Mouse (Mus musculus): ENCODE measurements at regions not wholly inside any gene's neighbourhood (a gene's known extent, or its start where the extent isn't known, plus 50 kb on each side); places are given as distances from the start of the nearest gene placed in this dataset.

GRCm38 (mm10) chr4:55941423-55941822 lies 409.2 kb upstream of the Klf4 start:
- 51% methylated on average over 1 of the region's 1 CpGs for WGBS
- Histone ChIP-seq H3K36me3 (ENCODE audit: control insufficient read depth, insufficient read depth, low read length) (no peaks in the 10 kb centered on the region), H3K9me3 (ENCODE audit: control insufficient read depth, low read length) (no peaks in the 10 kb centered on the region), H3K4me2 (ENCODE audit: low read length) (no peak overlapping the region), H3K27ac (replicated peaks in 1 of 2; ENCODE audit: control insufficient read depth in 1 of 2, insufficient read depth in 1 of 2, low read depth in 2 of 2, low read length in 2 of 2) (no peak overlapping the region), H3K9ac (ENCODE audit: low read length) (no peak overlapping the region), H3K4me1 (ENCODE audit: control insufficient read depth in 2 of 2, insufficient read depth in 2 of 2, low read length in 2 of 2) (no peaks in the 10 kb centered on the region), H3K4me3 (ENCODE audit: control insufficient read depth in 1 of 2, insufficient read depth in 1 of 2, low read depth in 1 of 2, low read length in 2 of 2) (no peak overlapping the region), H3K27me3 (ENCODE audit: control insufficient read depth, insufficient read depth, low read length) (no peaks in the 10 kb centered on the region)
- no peak for ATAC-seq (ENCODE audit: insufficient number of reproducible peaks, insufficient read depth, low FRiP score, low read depth)

- no peak overlapping the region for H3K9ac ChIP-seq (ENCODE audit: low read length)
- no peak overlapping the region for H3K27ac ChIP-seq (replicated peaks in 1 of 2; ENCODE audit: control insufficient read depth in 1 of 2, insufficient read depth in 1 of 2, low read depth in 2 of 2, low read length in 2 of 2)
- WGBS, result 55% methylated on average over 4 of the region's 4 CpGs
- ATAC-seq (ENCODE audit: insufficient number of reproducible peaks, insufficient read depth, low FRiP score, low read depth), result no peak
- H3K27me3 ChIP-seq (ENCODE audit: control insufficient read depth, insufficient read depth, low read length), result no peaks in the 10 kb centered on the region
- H3K4me2 ChIP-seq (ENCODE audit: low read length), result no peak overlapping the region
- no peaks in the 10 kb centered on the region for H3K36me3 ChIP-seq (ENCODE audit: control insufficient read depth, insufficient read depth, low read length)
- H3K9me3 ChIP-seq (ENCODE audit: control insufficient read depth, low read length), result no peaks in the 10 kb centered on the region
- H3K4me3 ChIP-seq (ENCODE audit: control insufficient read depth in 1 of 2, insufficient read depth in 1 of 2, low read depth in 1 of 2, low read length in 2 of 2), result no peak overlapping the region
- no peaks in the 10 kb centered on the region for H3K4me1 ChIP-seq (ENCODE audit: control insufficient read depth in 2 of 2, insufficient read depth in 2 of 2, low read length in 2 of 2)
Measured at GRCm38 (mm10) chr4:55938383-55938782, 406.1 kb upstream of the Klf4 start.

GRCm38 (mm10) chr4:55937833-55938232 lies 405.6 kb upstream of the Klf4 start:
- Histone ChIP-seq H3K9ac (ENCODE audit: low read length) (no peak overlapping the region), H3K4me3 (ENCODE audit: control insufficient read depth in 1 of 2, insufficient read depth in 1 of 2, low read depth in 1 of 2, low read length in 2 of 2) (no peak overlapping the region), H3K27me3 (ENCODE audit: control insufficient read depth, insufficient read depth, low read length) (no peaks in the 10 kb centered on the region), H3K36me3 (ENCODE audit: control insufficient read depth, insufficient read depth, low read length) (no peaks in the 10 kb centered on the region), H3K9me3 (ENCODE audit: control insufficient read depth, low read length) (no peaks in the 10 kb centered on the region), H3K27ac (replicated peaks in 1 of 2; ENCODE audit: control insufficient read depth in 1 of 2, insufficient read depth in 1 of 2, low read depth in 2 of 2, low read length in 2 of 2) (no peak overlapping the region), H3K4me2 (ENCODE audit: low read length) (no peak overlapping the region), H3K4me1 (ENCODE audit: control insufficient read depth in 2 of 2, insufficient read depth in 2 of 2, low read length in 2 of 2) (no peaks in the 10 kb centered on the region)
- WGBS, result 83% methylated on average over 1 of the region's 1 CpGs
- no peak for ATAC-seq (ENCODE audit: insufficient number of reproducible peaks, insufficient read depth, low FRiP score, low read depth)

GRCm38 (mm10) chr4:55929141-55929782 lies 397.0 kb upstream of the Klf4 start:
- H3K36me3 ChIP-seq (ENCODE audit: control insufficient read depth, insufficient read depth, low read length), result no peaks in the 10 kb centered on the region
- no peak overlapping the region for H3K27ac ChIP-seq (replicated peaks in 1 of 2; ENCODE audit: control insufficient read depth in 1 of 2, insufficient read depth in 1 of 2, low read depth in 2 of 2, low read length in 2 of 2)
- no peaks in the 10 kb centered on the region for H3K4me1 ChIP-seq (ENCODE audit: control insufficient read depth in 2 of 2, insufficient read depth in 2 of 2, low read length in 2 of 2)
- H3K9me3 ChIP-seq (ENCODE audit: control insufficient read depth, low read length), result no peaks in the 10 kb centered on the region
- no peak overlapping the region for H3K4me3 ChIP-seq (ENCODE audit: control insufficient read depth in 1 of 2, insufficient read depth in 1 of 2, low read depth in 1 of 2, low read length in 2 of 2)
- H3K9ac ChIP-seq (ENCODE audit: low read length), result no peak overlapping the region
- WGBS, result 64% methylated on average over 11 of the region's 11 CpGs
- no peaks in the 10 kb centered on the region for H3K27me3 ChIP-seq (ENCODE audit: control insufficient read depth, insufficient read depth, low read length)
- ATAC-seq (ENCODE audit: insufficient number of reproducible peaks, insufficient read depth, low FRiP score, low read depth), result no peak
- no peak overlapping the region for H3K4me2 ChIP-seq (ENCODE audit: low read length)

GRCm38 (mm10) chr4:55928670-55929069 lies 396.4 kb upstream of the Klf4 start:
- no peak for ATAC-seq (ENCODE audit: insufficient number of reproducible peaks, insufficient read depth, low FRiP score, low read depth)
- no peaks in the 10 kb centered on the region for H3K9me3 ChIP-seq (ENCODE audit: control insufficient read depth, low read length)
- 81% methylated on average over 11 of the region's 11 CpGs for WGBS
- H3K27ac ChIP-seq (replicated peaks in 1 of 2; ENCODE audit: control insufficient read depth in 1 of 2, insufficient read depth in 1 of 2, low read depth in 2 of 2, low read length in 2 of 2), result no peak overlapping the region
- no peak overlapping the region for H3K4me3 ChIP-seq (ENCODE audit: control insufficient read depth in 1 of 2, insufficient read depth in 1 of 2, low read depth in 1 of 2, low read length in 2 of 2)
- no peaks in the 10 kb centered on the region for H3K27me3 ChIP-seq (ENCODE audit: control insufficient read depth, insufficient read depth, low read length)
- H3K4me2 ChIP-seq (ENCODE audit: low read length), result no peak overlapping the region
- no peaks in the 10 kb centered on the region for H3K36me3 ChIP-seq (ENCODE audit: control insufficient read depth, insufficient read depth, low read length)
- H3K4me1 ChIP-seq (ENCODE audit: control insufficient read depth in 2 of 2, insufficient read depth in 2 of 2, low read length in 2 of 2), result no peaks in the 10 kb centered on the region
- H3K9ac ChIP-seq (ENCODE audit: low read length), result no peak overlapping the region

- H3K27me3 ChIP-seq (ENCODE audit: control insufficient read depth, insufficient read depth, low read length), result no peaks in the 10 kb centered on the region
- H3K4me2 ChIP-seq (ENCODE audit: low read length), result no peak overlapping the region
- no peak overlapping the region for H3K4me3 ChIP-seq (ENCODE audit: control insufficient read depth in 1 of 2, insufficient read depth in 1 of 2, low read depth in 1 of 2, low read length in 2 of 2)
- H3K9ac ChIP-seq (ENCODE audit: low read length), result no peak overlapping the region
- H3K9me3 ChIP-seq (ENCODE audit: control insufficient read depth, low read length), result no peaks in the 10 kb centered on the region
- no peak overlapping the region for H3K27ac ChIP-seq (replicated peaks in 1 of 2; ENCODE audit: control insufficient read depth in 1 of 2, insufficient read depth in 1 of 2, low read depth in 2 of 2, low read length in 2 of 2)
- no peak for ATAC-seq (ENCODE audit: insufficient number of reproducible peaks, insufficient read depth, low FRiP score, low read depth)
- no peaks in the 10 kb centered on the region for H3K4me1 ChIP-seq (ENCODE audit: control insufficient read depth in 2 of 2, insufficient read depth in 2 of 2, low read length in 2 of 2)
- H3K36me3 ChIP-seq (ENCODE audit: control insufficient read depth, insufficient read depth, low read length), result no peaks in the 10 kb centered on the region
- 86% methylated on average over 6 of the region's 6 CpGs for WGBS
Measured at GRCm38 (mm10) chr4:55928196-55928595, 395.9 kb upstream of the Klf4 start.

- Histone ChIP-seq H3K36me3 (ENCODE audit: control insufficient read depth, insufficient read depth, low read length) (no peaks in the 10 kb centered on the region), H3K4me3 (ENCODE audit: control insufficient read depth in 1 of 2, insufficient read depth in 1 of 2, low read depth in 1 of 2, low read length in 2 of 2) (no peak overlapping the region), H3K4me1 (ENCODE audit: control insufficient read depth in 2 of 2, insufficient read depth in 2 of 2, low read length in 2 of 2) (no peaks in the 10 kb centered on the region), H3K27ac (replicated peaks in 1 of 2; ENCODE audit: control insufficient read depth in 1 of 2, insufficient read depth in 1 of 2, low read depth in 2 of 2, low read length in 2 of 2) (no peak overlapping the region), H3K27me3 (ENCODE audit: control insufficient read depth, insufficient read depth, low read length) (no peaks in the 10 kb centered on the region), H3K9me3 (ENCODE audit: control insufficient read depth, low read length) (no peaks in the 10 kb centered on the region), H3K4me2 (ENCODE audit: low read length) (no peak overlapping the region), H3K9ac (ENCODE audit: low read length) (no peak overlapping the region)
- ATAC-seq (ENCODE audit: insufficient number of reproducible peaks, insufficient read depth, low FRiP score, low read depth), result no peak
- 74% methylated on average over 4 of the region's 4 CpGs for WGBS
Measured at GRCm38 (mm10) chr4:55927391-55927790, 395.1 kb upstream of the Klf4 start.

GRCm38 (mm10) chr4:55924974-55925373 lies 392.7 kb upstream of the Klf4 start:
- Histone ChIP-seq H3K36me3 (ENCODE audit: control insufficient read depth, insufficient read depth, low read length) (no peaks in the 10 kb centered on the region), H3K4me2 (ENCODE audit: low read length) (no peak overlapping the region), H3K9me3 (ENCODE audit: control insufficient read depth, low read length) (no peaks in the 10 kb centered on the region), H3K4me3 (ENCODE audit: control insufficient read depth in 1 of 2, insufficient read depth in 1 of 2, low read depth in 1 of 2, low read length in 2 of 2) (no peak overlapping the region), H3K27me3 (ENCODE audit: control insufficient read depth, insufficient read depth, low read length) (no peaks in the 10 kb centered on the region), H3K9ac (ENCODE audit: low read length) (no peak overlapping the region), H3K27ac (replicated peaks in 1 of 2; ENCODE audit: control insufficient read depth in 1 of 2, insufficient read depth in 1 of 2, low read depth in 2 of 2, low read length in 2 of 2) (no peak overlapping the region), H3K4me1 (ENCODE audit: control insufficient read depth in 2 of 2, insufficient read depth in 2 of 2, low read length in 2 of 2) (no peaks in the 10 kb centered on the region)
- no peak for ATAC-seq (ENCODE audit: insufficient number of reproducible peaks, insufficient read depth, low FRiP score, low read depth)
- WGBS, result 66% methylated on average over 3 of the region's 3 CpGs
